Mouse (Mus musculus) liver, adult 2 months (tissue): ENCODE data around the gene Tm6sf1.

Source experiments
- CTCF ChIP-seq: fragments of 200-500 bp; IDR thresholded peaks from 2 replicates; pipeline ENCODE4 v1.5.1; 2011; ENCODE audit warnings: low read depth, low read length, control low read depth
- POLR2A ChIP-seq: fragments of 200-500 bp; IDR thresholded peaks from 2 replicates; pipeline ENCODE4 v1.6.1; 2011; ENCODE audit warnings: low read length, control low read depth; ENCODE audit not compliant: insufficient read depth; ENCODE audit errors: extremely low read depth

DNA sequence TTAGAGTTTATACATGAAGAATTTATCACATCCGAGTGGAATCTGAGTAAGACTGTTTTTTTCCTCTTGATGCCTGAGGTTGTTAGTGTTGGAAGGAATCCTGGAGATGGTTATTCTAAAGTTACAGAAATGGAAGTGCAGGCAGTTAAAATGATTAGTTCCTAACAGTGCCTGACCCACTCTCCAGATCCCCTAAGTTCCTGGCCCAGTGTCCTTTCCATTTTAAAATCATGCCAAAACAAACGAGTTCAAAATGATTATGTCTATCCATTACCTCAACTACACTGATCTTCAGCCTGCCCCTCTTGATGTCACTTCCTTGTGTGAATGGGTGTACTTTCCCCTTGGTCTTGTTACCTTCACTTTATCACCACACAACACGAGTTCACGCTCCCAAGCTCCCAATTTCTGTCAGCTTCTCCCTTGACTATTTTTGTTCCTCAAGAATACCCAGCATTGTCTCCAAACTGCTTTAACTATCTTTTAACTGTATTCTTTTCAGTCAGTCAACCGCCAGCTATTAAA lies 73.8 kb downstream of the Tm6sf1 start:
- TF ChIP-seq CTCF, result no peak
- TF ChIP-seq POLR2A, result no peak
